Mouse (Mus musculus): Measurements from ENCODE around the gene Sh2d5. TPM values are rescaled to one million over a fixed set of nuclear protein-coding genes. Genes with fewer than 3 reads are reported as not detected.

The Sh2d5 gene
- 0.63 and 0.73 TPM in 2 replicates for polyA plus RNA-seq (2012; rRNA removed)

DNA sequence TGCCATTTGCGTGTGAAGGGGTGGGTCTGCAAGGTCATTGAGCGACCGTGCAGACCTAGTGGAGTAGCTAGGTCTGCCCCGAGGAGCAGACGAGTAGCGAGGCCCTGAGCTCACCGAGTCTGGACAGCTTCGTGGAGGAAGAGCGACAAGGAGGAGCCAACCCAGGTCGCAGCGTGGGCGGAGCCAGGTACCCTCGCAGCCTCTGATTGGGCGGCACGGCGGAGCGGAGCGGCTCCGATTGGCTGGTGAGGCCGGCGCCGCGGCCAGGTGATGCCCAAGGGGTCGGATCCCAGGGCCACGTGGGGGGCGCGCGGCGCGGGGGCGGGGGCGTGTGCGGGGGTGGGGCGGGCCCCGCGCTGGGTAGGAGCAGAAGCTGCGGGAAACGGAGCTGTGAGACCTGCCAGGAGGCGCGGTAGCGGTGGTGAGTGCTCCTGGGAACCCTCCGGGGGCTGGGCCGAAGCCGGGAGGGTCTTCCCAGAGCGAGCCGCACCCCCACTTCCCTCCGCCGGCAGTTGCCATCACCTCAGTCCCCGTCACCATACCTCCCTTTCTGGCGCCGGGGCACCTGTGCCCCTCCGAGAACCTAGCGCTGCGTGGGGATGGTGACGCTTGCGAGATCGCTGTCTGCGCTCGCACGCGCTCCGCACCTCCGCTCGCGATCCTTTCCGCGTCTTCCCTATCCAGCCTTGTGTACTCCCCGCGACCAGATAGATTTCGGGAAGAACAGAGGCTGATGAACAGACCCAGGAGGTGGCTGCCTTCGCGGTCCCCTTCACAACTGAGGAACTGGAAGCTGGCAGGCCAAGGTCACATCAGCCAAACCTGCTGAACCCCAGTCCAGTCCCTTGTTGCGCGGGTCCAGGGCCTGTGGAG lies at the start of gene Sh2d5, which contains the start of gene Kif17:
Sh2d5 (plus strand) TSS at position 316 of the 873 bp plus-strand sequence.
Kif17 (plus strand) TSS at position 348 of the 873 bp plus-strand sequence.
- DNase-seq (ENCODE audit: low read depth, low spot score), result no peak

DNA sequence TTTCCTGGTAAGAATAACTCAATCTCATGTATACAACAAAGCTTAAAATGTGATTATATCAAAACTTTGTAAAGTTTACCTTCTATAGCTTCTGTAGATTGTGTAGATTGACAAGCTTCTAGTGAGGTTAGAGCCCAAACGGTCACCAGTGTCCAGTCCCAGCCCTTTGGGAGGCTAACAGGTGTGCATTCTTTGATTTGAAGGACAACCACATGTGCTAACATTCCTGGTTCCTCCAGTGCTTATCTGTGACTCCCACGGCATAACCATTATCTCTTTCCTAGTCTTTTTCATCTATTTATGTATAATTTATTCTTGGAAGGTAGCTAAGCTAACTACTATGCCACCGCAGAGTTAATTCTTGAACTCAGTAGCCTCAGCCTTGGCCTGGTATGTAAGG lies 49.4 kb upstream of the Sh2d5 start:
- no peak for DNase-seq (ENCODE audit: low read depth, low spot score)
- WGBS, result 85% methylated on average over 3 of the region's 3 CpGs

More for the DNA sequence above, at the start of gene Sh2d5, which contains the start of gene Kif17:
- 2% methylated on average over 74 of the region's 74 CpGs for WGBS

DNA sequence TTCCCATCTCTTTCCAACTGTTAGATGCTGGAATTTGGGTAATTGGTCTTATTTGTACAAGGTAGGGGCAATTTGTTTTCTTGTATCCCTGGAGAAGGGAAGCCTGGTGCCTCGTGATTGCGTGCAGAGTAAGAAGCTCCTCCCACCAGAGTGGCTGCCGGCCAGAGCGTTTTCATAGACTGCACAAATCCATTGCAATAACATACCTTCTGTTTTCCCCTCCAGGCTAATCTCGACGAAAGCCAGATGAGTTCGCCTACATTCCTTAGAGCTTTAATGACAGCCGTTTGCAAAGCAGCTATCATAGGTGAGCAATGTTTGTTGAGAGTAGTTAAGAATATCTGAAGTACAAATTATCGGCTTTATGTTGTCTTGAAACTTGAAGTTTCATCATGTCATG lies 48.5 kb upstream of the Sh2d5 start:
- no peak for DNase-seq (ENCODE audit: low read depth, low spot score)
- WGBS, result 64% methylated on average over 9 of the region's 9 CpGs

DNA sequence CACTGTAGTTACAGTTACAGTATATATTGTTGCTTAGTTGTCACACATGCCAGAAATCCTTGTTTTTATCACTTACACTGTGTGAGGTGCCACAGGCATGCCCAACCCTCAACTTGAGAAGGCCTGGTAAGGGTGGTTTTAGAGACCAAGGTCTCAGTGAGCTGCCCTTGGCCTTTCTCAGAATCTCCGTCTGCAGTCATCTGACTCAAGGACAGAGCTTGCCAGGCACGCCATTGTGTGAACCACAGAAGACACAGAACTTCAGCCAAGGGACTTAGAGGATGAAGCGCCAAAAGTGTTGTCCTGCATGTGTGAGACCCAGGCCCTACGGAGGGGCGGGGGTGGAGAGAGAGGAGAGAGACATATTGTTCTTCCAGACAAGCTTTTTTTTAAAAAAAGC lies 40.1 kb upstream of the Sh2d5 start:
- no peak for DNase-seq (ENCODE audit: low read depth, low spot score)
- 90% methylated on average over 5 of the region's 5 CpGs for WGBS

DNA sequence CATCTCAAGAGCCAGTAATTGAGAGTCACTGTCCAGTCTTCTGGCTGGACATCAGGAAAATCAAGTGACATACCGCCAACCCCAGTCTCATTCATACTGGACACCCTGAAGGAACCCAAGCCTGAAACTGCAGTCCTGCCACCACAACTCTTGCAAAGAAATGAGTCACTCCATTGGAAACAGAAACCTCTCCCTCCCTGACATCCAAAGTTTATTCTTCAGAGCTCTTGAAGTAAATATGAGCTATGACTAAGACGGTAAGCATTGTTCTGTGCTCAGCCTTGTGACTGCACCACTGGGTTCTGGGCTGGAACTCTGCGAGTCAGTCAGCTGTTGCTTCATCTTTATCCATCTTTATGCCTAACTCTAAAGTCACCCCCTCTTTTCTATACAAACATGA lies 36.3 kb upstream of the Sh2d5 start:
- 33% methylated on average over 3 of the region's 3 CpGs for WGBS
- no peak for DNase-seq (ENCODE audit: low read depth, low spot score)

DNA sequence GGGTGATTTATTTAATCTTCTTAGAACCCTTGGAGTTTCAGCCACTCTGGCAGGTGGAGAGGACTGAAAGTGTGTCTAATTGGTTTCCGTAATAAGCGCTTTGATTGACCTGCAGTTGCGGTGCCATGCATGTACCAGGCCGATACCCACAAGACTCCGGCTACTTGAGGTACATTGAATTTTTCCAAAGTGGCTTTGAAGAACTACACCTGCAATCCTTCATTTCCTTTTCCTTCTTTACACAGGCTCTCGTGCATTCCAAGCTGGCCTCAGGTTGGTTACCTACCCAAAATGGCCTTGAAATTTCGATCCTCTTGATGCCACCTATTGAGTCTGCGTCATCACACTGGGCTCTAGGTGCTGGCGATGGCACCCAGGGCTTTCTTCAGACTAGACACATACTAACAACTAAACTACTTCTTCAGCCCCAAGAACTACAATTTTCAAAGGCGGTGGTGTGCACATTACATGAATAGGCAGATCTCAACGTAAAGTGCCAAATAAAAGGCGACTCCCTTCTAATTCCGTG lies 34.5 kb upstream of the Sh2d5 start:
- no peak for DNase-seq (ENCODE audit: low read depth, low spot score)
- 37% methylated on average over 13 of the region's 13 CpGs for WGBS

DNA sequence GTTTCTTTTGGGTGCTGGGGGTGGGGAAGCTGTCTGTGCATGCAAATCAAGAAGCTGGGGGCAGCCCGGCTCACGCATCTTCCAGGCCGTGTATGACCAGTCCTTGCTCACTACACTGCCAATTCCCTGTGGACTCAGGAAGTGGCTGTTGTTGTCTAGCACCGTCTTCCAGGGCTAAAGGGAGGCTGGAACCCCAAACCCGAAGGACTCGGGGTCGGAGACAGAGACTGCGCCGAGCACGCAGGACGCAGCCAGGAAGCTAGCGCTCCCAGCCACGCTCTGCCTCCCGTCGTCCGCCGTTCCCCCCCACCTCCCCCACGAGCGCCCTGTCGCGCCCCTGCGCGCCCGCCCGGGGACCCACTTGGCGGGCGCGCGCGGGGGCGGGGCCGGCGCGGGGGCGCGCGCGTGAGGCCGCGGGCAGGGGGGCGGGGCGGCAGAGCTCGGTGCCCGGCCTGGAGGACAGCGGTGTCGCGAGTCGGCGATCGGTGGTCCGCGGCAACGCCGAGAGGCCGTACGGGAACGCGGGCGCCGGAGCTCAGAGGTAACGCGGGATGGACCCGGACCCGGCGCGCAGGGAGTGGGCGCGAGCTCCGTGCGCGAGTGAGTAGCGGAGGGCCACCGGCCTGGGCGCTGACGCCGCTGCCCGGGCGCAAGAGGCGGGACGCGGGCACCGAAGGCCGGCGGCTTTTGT lies 33.9 kb upstream of the Sh2d5 start, which contains the start of gene Hp1bp3:
Hp1bp3 (plus strand) TSS at position 97 of the 691 bp plus-strand sequence.
- DNase-seq (ENCODE audit: low read depth, low spot score), result no peak

DNA sequence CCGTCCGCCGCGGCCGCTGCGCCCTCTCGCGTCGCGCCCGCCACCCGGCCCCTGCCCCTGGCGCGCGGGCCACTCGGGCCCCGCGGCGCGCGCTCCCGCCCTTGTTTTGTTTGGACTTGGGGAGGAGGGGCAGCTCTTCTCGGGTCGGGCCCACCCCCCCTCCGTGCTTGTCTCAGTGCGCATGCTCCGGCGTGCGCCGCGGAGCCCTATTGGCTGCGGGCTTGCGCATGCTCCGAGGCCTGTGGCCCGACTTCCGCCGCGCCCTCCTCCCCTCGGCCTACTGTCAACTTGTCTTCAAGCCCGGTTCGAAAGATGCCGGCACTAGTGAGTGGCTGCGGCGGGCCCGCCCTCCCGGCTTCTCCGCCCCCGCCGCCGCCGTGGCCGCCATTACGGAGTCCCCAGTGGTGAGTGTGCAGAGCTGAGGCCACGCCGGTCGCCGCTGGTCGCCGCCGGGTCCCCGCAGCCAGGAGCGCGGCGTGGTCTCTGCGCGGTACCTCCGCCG lies 33.3 kb upstream of the Sh2d5 start:
- WGBS, result under 1% methylated on average over 67 of the region's 68 CpGs
- DNase-seq (ENCODE audit: low read depth, low spot score), result peak; percentile 80

More for the DNA sequence above, 33.9 kb upstream of the Sh2d5 start, which contains the start of gene Hp1bp3:
- WGBS, result under 1% methylated on average over 84 of the region's 84 CpGs

DNA sequence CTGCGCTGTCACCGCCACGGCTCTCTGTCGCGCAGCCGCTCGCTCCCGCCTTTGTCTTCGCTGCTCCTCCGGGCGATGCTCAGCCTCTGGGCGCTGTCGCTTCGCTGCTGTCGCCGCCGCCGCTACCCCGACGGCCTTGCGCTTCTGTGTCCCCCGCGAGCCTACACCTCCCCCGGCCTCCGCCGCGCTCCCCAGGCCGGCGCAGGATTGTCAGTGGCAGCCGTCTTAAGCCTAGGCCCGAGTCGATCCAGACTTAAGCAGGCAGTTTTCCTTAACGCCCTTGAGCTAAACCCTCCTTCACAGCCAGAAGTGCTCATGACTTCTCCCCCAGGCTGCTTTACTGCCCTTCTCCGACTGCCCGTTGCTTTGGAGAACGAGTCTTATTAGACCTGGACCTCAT lies 32.8 kb upstream of the Sh2d5 start:
- no peak for DNase-seq (ENCODE audit: low read depth, low spot score)
- WGBS, result under 1% methylated on average over 36 of the region's 36 CpGs

DNA sequence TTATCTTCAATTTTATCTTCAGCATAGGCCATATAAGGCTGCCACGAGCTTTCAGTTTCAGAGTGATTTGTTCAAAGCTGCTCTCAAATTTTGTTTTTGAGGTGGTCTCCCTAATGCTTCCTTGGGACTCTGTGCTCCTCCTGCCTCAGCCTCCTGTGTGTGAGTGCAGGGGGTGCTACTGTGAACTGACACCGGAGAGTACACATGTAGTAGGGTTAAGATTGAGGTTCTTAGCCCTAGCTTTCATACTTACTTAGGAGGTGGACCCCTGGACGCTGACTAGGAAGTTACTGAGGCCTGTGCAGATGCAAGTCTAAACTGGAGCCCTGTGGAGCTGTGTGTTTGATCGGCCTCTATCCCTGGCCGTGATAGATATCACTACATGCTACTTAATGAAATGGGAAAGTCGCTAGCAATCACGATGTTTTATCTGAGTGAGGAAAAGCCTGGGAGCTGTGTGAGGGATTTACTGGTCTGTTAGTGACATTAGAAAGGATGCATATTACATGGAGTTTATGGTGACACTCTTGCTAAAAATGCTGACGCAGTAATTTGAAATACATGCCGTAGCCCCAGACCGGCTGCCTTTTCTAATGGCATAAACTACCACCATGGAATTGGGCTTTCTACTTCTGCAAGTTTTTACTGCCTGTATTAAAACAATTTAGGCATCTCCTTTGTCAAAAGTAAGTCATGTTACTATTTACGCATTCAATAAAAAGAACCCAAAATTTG lies 32.1 kb upstream of the Sh2d5 start:
- DNase-seq (ENCODE audit: low read depth, low spot score), result no peak
- 54% methylated on average over 11 of the region's 11 CpGs for WGBS

DNA sequence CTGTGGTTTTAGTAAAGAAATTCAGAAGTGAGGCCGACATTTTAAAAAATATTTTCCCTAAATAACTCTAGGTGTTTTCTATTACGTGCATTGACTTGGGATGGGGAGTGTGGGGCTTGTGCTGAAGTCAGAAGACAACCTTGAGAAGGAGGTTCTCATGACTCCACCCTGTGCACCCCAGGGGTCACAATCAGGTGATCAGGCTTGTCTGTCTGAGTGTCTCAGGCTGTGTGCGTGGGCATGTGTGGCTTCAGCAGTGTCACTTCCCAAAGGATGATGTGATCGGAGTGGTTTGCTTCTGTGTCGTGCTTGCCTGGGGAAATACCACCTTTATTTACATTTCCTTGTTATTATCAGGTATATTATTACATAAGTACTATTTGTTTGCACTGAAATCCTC lies 30.9 kb upstream of the Sh2d5 start:
- no peak for DNase-seq (ENCODE audit: low read depth, low spot score)
- WGBS, result 69% methylated on average over 5 of the region's 5 CpGs

DNA sequence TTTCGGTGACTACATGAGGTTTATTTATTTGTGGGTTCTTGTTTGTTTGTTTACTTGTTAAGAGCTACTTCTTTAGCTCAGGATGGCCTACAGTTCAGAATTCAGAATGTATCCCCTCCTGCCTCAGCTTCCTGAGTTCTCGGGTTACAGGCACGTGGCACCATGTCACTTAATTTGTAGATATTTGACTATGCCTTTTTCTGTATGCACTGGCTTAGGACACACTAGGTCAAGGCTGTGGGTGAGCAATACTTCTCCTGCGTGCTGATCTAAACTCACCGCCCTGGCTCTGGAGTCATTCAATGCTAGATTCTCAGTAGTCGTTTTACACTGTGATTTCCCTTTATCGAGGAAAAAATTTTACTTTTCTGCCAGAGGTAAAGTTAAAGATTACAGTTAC lies 29.4 kb upstream of the Sh2d5 start:
- DNase-seq (ENCODE audit: low read depth, low spot score), result no peak
- 72% methylated on average over 7 of the region's 7 CpGs for WGBS

DNA sequence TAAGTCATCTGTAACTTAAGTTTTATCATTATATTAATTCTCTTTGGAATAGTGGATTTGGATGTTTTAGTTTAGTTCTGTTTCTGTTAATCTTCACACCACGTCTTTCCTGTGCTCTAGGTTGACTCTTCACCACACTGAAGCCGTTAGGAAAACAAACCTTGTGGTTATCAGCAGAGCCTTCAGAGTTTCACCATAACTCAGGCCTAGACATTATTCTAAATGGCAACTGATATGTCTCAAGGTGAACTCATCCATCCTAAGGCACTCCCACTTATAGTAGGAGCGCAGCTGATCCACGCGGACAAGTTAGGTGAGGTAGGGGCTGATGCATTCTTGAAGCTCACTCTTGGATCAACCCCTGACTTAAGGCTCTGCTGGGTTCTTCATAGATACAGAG lies 28.8 kb upstream of the Sh2d5 start:
- DNase-seq (ENCODE audit: low read depth, low spot score), result no peak
- 81% methylated on average over 5 of the region's 5 CpGs for WGBS

DNA sequence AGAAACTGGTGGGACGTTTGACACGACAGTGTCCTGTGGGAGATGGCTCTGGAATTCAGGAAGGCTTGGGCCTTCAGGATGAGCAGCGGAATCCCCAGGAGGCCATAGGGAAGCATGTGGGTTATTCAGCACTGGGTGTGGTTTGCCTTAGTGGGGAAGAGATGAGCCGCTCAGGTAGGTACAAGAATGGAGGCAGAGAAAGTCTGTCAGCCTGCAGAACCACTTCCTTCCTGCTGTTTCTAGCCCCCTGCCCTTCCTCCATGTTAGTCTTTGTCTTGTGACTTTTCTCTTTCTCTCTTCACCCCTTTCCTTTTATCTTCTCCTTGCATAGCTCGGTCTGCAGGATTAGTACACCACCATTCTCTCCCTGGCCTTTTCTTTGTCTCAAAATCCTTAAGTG lies 27.8 kb upstream of the Sh2d5 start:
- 74% methylated on average over 5 of the region's 5 CpGs for WGBS
- DNase-seq (ENCODE audit: low read depth, low spot score), result no peak

DNA sequence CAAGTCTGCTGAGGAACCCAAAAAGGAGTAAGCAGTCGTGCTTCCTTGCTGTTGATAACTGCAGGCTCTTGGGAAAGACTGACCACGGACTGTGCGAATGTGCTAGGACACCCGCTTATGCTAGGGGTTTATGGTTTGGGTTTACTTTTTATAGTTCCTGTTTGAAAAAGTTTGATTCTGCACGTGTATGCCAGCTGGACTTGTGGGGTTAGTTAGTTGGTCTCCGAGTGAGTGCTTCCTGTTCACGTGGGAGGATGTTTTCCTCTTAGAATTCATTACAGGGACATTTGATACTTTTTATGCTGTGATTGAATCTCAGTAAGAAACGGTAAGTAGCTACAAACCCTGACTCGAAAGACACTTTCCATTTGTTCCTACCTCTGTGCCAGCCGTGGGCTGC lies 26.6 kb upstream of the Sh2d5 start:
- no peak for DNase-seq (ENCODE audit: low read depth, low spot score)
- WGBS, result 67% methylated on average over 10 of the region's 10 CpGs

DNA sequence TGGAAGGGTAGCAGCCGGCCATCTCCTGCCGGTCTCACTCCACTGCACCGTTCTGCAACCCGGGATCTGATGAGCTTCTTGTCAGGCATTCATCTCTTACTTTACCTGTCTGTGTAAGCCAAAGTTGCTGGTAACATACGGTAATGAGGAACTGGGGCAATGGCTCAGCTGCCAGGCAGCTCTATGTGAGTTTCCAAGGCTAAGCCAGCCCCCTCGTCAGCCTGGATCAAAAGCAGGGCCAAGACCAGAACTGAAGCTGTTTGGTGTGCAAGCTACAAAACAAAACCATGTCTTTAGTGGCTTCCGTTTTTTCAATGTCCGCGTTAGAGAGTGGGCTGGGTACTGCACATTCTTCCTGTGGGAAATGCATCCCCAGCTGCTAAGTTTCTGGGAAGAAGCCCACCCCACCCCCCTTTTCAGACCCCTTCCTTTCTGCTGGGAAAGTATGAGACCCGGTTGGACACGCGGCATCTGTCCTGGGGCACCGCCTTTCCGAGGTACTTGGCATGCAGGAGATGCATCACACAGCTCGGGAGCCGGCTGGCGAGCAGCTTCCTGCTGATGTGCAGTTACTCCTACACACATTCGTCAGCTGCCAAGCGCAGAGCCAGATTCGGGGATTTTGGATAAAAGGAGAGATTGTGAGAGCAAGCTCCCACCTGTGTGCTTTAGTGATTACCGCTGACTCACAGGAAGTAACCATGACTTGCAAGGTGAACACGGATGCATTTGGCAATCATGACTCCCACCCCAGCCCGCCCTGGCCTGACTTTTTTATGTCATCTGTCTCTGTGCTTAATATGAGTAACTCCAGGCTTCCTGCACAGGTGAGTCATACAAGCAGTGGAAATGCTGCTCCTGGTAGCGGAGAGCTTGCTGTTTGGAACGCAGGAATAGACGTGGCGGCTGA lies 3.2 kb upstream of the Sh2d5 start:
- no peak for DNase-seq (ENCODE audit: low read depth, low spot score)
- WGBS, result 74% methylated on average over 27 of the region's 27 CpGs

DNA sequence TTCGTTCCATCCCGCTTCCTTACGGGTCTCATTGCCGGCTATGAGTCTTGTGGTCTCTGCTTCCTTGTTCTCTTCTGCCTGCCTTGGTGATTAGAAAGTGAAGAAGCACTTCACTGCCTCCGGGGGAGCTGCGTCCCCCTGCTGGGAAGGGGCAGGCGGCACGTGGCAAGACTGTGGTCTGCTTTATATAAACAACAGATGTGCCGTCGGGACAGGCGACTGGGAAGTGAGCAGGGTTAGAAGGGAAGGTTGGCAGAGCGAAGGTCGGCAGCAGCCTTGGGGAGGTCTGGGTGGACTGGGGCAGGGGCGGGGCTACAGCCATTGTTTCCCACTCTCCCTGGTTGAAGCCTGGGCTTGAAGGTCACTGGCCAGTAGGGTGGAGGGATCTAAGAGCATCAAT lies 1.6 kb downstream of the Sh2d5 start:
- no peak for DNase-seq (ENCODE audit: low read depth, low spot score)
- WGBS, result 2% methylated on average over 14 of the region's 14 CpGs

DNA sequence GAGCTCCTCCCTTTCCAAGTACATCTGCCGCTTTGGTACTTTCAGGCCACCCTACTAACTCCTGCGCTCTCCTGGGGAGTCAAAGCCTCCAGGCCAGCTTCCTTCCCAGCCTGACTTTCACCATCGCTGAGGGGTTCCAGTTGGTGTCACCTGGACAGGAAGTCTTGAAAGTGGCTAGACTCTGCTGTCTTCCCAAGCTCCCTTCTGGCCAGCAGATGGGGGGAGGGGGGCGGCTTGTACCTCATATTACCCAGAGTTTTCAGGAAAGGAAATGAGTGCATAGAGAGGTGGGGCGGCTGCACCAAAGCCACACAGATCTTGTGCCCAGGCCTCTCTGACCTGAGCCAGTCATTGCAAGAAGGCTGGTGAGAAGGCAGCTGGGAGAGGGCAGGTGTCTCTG lies 2.0 kb downstream of the Sh2d5 start:
- WGBS, result 49% methylated on average over 5 of the region's 5 CpGs
- no peak for DNase-seq (ENCODE audit: low read depth, low spot score)
